Mouse (Mus musculus) liver, adult 2 months (tissue): ENCODE data around the gene Spon1.

Experiments used
- CTCF ChIP-seq: fragments of 200-500 bp; IDR thresholded peaks from 2 replicates; pipeline ENCODE4 v1.5.1; 2011; ENCODE audit warnings: low read depth, low read length, control low read depth
- POLR2A ChIP-seq: fragments of 200-500 bp; IDR thresholded peaks from 2 replicates; pipeline ENCODE4 v1.6.1; 2011; ENCODE audit warnings: low read length, control low read depth; ENCODE audit not compliant: insufficient read depth; ENCODE audit errors: extremely low read depth

DNA sequence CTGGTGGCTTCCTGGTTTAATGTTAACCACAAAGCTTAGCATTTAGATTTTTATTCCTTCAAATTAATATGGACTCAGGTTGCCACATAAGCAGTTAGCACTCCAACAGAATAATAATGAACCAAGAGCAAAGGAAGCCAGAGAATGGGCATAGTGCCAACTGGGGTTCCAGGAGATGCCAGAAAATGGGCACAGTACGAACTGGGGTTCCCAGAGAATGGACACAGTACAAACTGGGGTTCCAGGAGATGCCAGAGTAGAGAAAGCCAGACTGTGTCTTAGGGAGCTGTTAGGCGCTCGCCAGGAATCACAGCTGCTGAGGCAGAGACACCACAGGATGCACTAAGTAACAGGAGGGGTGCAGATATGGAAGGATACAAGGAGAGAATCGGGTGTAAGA is 271.4 kb downstream of the Spon1 start:
- TF ChIP-seq POLR2A (no peak), CTCF (no peak)
